Mouse (Mus musculus) hindbrain, embryonic 16.5 days (tissue): Measurements from ENCODE around the gene Flad1. TPM values are rescaled to one million over a fixed set of nuclear protein-coding genes. Genes with fewer than 3 reads are reported as not detected.

ENCODE experiments used
- ATAC-seq: fragments of 200-750 bp; cut with Nextera tagmentation; 2 replicates; pipeline ENCODE4 v1.8.0; 2017; ENCODE audit warnings: moderate TSS enrichment, moderate library complexity
- H3K27ac ChIP-seq: fragments of 300-500 bp; sonication (generic); 2 replicates; pipeline ENCODE4 v1.5.1; 2014; ENCODE audit warnings: low read depth, mild to moderate bottlenecking, control low read depth, low read length, moderate library complexity
- H3K27me3 ChIP-seq: fragments of 300-500 bp; sonication (generic); replicated peaks from 2 replicates; pipeline ENCODE4 v1.6.1; 2014; ENCODE audit warnings: low read length; ENCODE audit not compliant: control insufficient read depth, insufficient read depth
- H3K36me3 ChIP-seq: fragments of 300-500 bp; sonication (generic); 2 replicates; pipeline ENCODE4 v1.6.1; 2014; ENCODE audit warnings: mild to moderate bottlenecking, low read length, moderate library complexity, mixed read lengths; ENCODE audit not compliant: control insufficient read depth, insufficient read depth
- H3K4me1 ChIP-seq: fragments of 300-500 bp; sonication (generic); 2 replicates; pipeline ENCODE4 v1.6.1; 2014; ENCODE audit warnings: low read depth, low read length; ENCODE audit not compliant: control insufficient read depth, insufficient read depth
- H3K4me2 ChIP-seq: fragments of 300-500 bp; sonication (generic); 2 replicates; pipeline ENCODE4 v1.6.1; 2014; ENCODE audit warnings: mild to moderate bottlenecking, low read length, control low read depth, moderate library complexity
- H3K4me3 ChIP-seq: fragments of 300-500 bp; sonication (generic); 2 replicates; pipeline ENCODE4 v1.5.1; 2014; ENCODE audit warnings: mild to moderate bottlenecking, low read length, control low read depth, moderate library complexity
- H3K9ac ChIP-seq: fragments of 300-500 bp; sonication (generic); 2 replicates; pipeline ENCODE4 v1.6.1; 2014; ENCODE audit warnings: low read depth, mild to moderate bottlenecking, control low read depth, low read length, moderate library complexity
- H3K9me3 ChIP-seq: fragments of 300-500 bp; sonication (generic); 2 replicates; pipeline ENCODE4 v1.6.1; 2014; ENCODE audit warnings: mild to moderate bottlenecking, low read length, moderate library complexity; ENCODE audit not compliant: control insufficient read depth
- whole genome bisulfite sequencing: fragments of 180-500 bp; shearing (Covaris S2); extraction: QIAGEN DNeasy Blood & Tissue Kit; methylation state at CpG from one replicate; pipeline ENCODE4 v1.1.7; 2014; 5-methylcytosine and 5-hydroxymethylcytosine counted together
- polyA plus RNA-seq: library from polyadenylated mRNA; unstranded; fragments of >200 nt; fragmentation: Nextera tagmentation; extraction: Ambion mirVana; gene quantifications from 2 replicates; pipeline ENCODE4 v1.2.1, GENCODE M21; 2015

Gene Flad1
- polyA plus RNA-seq, 1 experiment from 2014 or later: 34.7 TPM

DNA sequence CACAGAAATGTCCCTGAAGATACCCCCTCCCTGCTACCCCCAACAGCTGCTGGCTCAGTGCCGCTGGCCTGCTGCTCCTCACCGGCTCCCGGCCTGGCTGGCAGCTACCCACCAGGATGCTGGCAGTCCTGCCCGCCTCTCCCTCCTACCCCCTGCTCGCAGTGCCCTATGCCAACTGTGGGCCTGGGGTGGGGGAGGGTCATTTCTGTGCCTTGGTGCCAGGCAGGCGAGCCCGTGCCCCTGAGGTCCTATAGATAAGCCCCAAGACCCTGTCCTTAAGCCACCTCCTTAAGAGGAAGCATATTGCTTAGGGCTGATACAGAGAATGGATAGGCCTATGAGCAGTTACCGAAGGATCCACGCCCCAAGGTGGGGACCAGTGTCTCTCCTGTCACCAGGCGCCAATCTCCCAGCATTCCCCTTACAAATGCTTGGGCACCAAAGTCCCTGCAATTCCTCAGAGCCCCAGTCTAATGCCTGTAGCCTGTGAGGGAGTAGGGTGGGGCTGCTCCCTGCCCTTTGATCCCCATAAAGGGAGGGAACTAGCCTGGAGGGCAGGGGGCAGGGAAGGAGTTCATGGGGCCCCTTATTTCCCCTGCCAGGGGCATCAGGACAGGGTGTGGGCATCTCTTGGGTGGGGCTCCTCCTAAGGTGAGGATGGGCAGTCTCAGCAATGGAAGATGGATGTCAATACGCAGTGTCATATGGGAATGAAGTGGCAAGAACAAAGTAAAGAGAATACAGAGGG, 23.4 kb downstream of the Flad1 start:
- Histone ChIP-seq H3K36me3 (no peaks in the 10 kb centered on the region), H3K27ac (no peak overlapping the region), H3K9me3 (no peaks in the 10 kb centered on the region), H3K4me2 (no peak overlapping the region), H3K4me3 (no peak overlapping the region), H3K9ac (0 out of 2 replicates have a peak overlapping the region, but pooled peaks have one; percentile 37), H3K27me3 (no peaks in the 10 kb centered on the region), H3K4me1 (peaks cover 27% of the 10 kb centered on the region)
- peak; percentile 40 for ATAC-seq
- WGBS: 51% methylated on average over 11 of the region's 11 CpGs

DNA sequence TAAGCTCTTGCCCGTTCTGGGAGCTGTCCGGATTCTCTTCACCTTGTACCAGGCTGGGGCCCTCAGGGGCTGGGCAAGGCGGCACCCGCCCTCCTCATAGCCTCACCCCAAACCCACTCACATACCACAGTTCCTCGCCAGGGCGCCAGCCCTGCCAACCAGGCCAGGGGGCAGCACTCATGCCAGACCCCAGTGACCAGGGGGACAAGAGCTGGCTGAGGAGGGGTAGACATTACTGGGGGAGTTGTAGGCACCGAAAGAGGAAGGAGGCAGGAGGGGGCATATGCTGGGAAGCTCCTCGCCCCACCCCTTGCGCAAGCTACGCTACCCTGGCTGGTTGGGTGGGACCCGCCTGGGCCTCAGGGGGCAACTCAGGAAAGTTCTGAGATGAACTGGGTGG, 24.0 kb downstream of the Flad1 start:
- no peak for ATAC-seq

DNA sequence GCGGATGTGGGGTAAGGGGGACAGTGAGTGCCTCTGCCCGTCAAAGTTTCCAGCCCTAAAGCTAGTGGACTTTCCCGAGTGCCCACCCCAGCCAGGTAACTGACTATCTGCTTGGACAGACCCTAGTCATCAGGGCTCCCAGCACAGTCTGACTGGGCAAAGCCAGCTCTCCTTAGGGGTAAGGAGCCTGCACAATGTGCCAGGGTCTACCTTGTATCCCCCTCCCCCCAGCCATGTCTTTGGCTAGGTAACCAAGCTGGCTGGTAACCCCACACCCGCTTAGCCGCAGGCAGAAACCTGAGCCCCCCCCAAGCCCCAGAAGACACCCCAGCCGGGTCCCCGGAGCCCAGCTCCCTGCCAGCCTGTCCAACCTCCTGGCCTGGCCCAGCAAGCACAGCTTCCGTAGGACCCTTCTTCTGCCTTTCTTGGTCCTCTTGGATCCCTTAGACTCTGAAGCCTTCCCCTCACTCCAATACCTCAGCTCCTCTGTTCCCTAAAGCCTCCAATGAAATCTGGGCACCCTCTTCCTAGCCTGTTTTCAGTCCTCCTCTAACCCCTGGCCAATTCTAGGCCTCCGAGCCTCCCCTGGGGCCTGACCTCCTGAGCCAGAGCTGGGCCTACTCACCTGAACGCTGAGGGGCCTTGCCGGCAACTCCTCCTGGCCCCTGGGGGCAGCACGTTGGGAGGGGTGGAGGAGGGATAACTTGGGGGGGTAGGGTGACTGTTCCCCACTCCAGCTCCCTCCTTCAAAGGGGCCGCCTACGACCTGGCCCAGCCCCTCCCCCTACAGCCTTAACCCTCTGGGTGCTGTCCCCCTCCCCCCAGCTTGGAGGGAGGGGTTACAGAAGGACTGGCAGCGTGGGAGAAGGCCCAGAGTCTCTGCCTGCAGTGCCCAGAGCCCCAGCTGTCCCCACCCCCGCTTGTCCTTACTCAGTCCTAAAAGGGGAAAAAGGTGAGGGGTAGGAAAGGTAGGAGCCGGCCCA, 24.9 kb downstream of the Flad1 start:
- Histone ChIP-seq H3K36me3 (no peaks in the 10 kb centered on the region), H3K9ac (no peak overlapping the region), H3K27ac (no peak overlapping the region), H3K4me1 (peaks cover 14% of the 10 kb centered on the region), H3K9me3 (no peaks in the 10 kb centered on the region), H3K4me3 (no peak overlapping the region), H3K27me3 (no peaks in the 10 kb centered on the region), H3K4me2 (no peak overlapping the region)
- 60% methylated on average over 17 of the region's 17 CpGs for WGBS
- no peak for ATAC-seq

More for the DNA sequence above, 24.0 kb downstream of the Flad1 start:
- H3K4me2 ChIP-seq: no peak overlapping the region
- H3K4me1 ChIP-seq: peaks cover 23% of the 10 kb centered on the region
- no peak overlapping the region for H3K4me3 ChIP-seq
- H3K36me3 ChIP-seq: no peaks in the 10 kb centered on the region
- no peak overlapping the region; the same call in 1 of the 2 replicates for H3K9ac ChIP-seq
- no peaks in the 10 kb centered on the region for H3K27me3 ChIP-seq
- 75% methylated on average over 11 of the region's 11 CpGs for WGBS
- no peaks in the 10 kb centered on the region for H3K9me3 ChIP-seq
- no peak overlapping the region for H3K27ac ChIP-seq

DNA sequence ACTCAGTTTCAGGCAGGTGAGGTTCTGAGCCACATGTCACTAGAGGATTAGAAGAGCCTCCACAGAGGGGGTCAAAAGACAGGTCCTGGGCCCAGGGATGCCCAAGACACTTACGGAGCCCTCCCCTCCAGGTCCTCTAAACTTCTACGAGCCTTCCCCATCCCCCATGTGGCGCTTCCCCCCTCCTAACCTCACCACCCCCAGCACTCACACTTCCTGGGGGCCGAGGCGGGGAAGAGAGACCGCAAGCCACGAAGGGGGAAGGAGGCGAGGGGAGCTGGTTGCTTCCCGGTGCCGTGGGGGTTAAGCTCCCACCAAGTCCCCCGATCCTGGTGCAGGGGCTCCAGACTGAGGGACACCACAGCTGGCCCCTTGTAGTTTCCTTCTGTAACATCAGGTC, 26.2 kb downstream of the Flad1 start:
- Histone ChIP-seq H3K4me2 (no peak overlapping the region), H3K9me3 (no peaks in the 10 kb centered on the region), H3K4me1 (peaks cover 3% of the 10 kb centered on the region), H3K27me3 (no peaks in the 10 kb centered on the region), H3K9ac (no peak overlapping the region), H3K27ac (no peak overlapping the region), H3K36me3 (no peaks in the 10 kb centered on the region), H3K4me3 (no peak overlapping the region)
- no peak for ATAC-seq
- 56% methylated on average over 11 of the region's 11 CpGs for WGBS

DNA sequence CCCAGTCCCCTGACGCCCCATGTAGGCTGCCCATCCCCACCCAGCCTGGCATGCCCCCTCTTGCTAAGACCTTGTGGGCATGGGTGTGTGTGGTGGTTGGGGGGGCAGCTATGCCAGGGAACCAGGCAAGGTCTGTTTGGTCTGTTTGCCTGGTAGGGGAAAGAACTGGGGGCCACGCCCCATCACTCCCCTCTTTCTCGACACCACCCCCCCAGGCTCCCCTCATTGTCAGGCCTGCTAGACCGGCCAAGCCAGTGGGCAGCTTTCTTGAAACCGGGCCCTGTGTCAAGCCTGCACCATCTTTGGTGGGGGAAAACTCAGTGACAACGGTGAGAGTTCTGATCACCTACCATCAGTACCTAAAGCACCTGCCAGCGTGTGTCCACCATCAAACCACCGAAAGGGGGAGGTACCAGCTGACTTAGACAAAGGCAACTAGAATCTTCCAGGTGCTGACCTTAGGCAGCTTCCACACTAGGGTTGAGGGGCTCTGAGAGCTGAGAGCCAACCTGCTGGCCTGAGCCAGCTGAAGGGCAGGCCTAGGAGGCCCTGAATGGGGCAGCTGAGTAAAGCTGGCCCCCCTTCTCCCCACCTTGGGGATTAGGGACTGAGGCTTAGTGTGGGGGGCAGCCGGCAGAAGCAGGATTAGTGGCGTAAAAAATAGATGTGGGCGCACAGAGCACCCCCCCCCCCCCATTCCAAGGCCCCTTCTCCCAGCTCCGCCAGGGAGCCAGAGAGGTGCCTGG, 27.2 kb downstream of the Flad1 start:
- Histone ChIP-seq H3K9ac (no peak overlapping the region; the same call in 1 of the 2 replicates), H3K4me2 (no peak overlapping the region), H3K4me1 (peaks cover 3% of the 10 kb centered on the region; the same call in 1 of the 2 replicates), H3K27me3 (no peaks in the 10 kb centered on the region), H3K27ac (no peak overlapping the region), H3K4me3 (no peak overlapping the region), H3K9me3 (no peaks in the 10 kb centered on the region), H3K36me3 (no peaks in the 10 kb centered on the region)
- ATAC-seq: no peak
- WGBS: 74% methylated on average over 11 of the region's 12 CpGs

DNA sequence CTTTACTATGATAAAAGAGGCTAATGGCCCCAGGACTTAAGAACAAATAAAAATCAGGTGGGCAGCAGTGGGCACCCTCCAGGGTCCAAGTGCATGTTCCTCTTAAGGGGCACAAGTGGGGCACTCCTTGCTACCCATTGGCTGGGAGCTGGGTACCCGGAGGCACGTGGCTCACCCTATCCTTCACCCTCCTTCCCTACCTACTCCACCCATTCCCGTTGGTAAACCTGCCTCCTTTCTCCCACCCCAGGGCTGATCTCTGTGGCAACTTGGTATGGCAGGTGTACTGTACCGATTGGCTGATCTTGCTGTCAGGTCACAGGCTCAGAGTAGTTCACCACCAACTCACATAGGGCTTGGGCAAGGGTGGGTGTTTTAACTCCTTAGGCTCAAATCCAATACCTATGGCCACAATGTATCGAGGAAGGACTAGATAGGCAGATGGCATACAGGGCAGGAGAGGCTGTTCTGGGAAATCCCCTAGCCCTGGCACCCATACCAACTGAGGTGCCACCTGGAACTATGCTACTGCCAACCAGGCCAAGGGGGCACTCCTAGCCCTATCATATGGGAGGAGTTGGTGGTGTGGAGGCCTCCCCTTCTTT, 27.9 kb downstream of the Flad1 start:
- WGBS: 76% methylated on average over 5 of the region's 5 CpGs
- Histone ChIP-seq H3K27ac (no peak overlapping the region), H3K4me1 (peaks cover 4% of the 10 kb centered on the region), H3K4me3 (no peak overlapping the region), H3K36me3 (no peaks in the 10 kb centered on the region), H3K27me3 (no peaks in the 10 kb centered on the region), H3K9me3 (no peaks in the 10 kb centered on the region), H3K4me2 (no peak overlapping the region), H3K9ac (no peak overlapping the region)
- ATAC-seq: no peak

DNA sequence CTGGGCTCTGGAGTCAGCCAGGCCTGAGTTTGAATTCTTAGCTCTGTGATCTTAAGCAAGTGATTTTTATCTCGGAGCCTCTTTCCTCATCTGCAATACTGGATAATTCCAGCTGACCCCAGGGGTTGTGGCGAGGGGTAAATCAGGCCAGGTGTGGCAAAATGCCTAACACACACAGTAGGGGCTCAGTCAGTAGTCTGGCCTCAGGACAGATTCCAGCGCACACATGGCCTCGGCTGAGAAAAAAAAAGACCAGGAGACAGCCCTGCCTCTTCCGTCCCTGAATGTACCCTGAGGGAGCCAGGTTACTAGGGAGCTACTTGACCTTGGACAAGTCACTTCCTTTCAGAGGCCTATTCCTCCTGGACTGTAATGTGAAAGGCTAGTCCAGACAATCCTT, 28.7 kb downstream of the Flad1 start:
- H3K4me3 ChIP-seq: no peak overlapping the region
- H3K4me2 ChIP-seq: no peak overlapping the region
- no peak overlapping the region for H3K9ac ChIP-seq
- ATAC-seq: no peak
- no peaks in the 10 kb centered on the region for H3K36me3 ChIP-seq
- no peaks in the 10 kb centered on the region for H3K9me3 ChIP-seq
- H3K27ac ChIP-seq: no peak overlapping the region
- 80% methylated on average over 5 of the region's 5 CpGs for WGBS
- no peaks in the 10 kb centered on the region for H3K27me3 ChIP-seq
- peaks cover 12% of the 10 kb centered on the region for H3K4me1 ChIP-seq

DNA sequence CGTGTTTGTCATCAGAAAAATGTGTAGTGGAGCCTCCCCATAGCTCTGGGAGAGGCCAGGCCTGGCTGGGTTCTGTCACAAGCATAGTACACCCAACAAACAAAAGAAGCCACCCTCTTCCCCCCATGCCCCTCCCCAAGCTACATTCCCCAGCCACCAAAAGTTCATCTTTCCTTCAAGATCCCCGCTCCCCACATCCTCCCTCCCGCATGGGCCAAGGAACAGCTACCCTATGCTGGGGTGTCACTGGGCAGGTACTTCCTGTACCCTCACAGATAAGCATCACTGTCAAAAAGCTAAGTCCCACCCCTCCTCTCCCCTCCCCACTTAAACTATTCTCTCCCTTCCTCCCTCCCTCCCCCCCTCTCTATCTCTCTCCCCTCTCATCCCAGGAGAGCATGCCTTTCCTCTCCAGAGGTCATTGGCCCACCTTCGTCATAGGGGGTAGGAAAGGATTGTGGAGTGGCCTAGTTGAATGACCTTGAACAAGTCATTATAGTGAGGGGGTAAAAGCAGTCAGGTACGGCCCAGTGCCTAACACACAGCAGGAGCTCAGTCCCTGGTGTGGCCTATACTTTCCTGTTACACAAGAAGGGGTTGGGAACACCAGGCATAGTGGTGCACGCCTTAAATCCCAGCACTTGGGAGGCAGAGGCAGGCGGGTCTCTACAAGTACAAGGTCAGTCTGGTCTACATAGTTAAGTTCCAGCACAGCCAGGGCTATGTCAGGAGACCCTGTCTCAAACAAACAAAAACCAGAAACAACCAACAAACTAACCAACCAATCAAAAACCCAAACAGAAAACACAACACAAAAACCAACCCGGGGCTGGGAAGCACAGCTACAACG, 29.4 kb downstream of the Flad1 start:
- 91% methylated on average over 9 of the region's 9 CpGs for WGBS
- Histone ChIP-seq H3K4me2 (no peak overlapping the region), H3K4me3 (no peak overlapping the region), H3K4me1 (peaks cover 10% of the 10 kb centered on the region), H3K36me3 (no peaks in the 10 kb centered on the region), H3K9ac (no peak overlapping the region), H3K27ac (no peak overlapping the region), H3K9me3 (no peaks in the 10 kb centered on the region), H3K27me3 (no peaks in the 10 kb centered on the region)
- ATAC-seq: no peak
